Mouse (Mus musculus): ENCODE measurements at regions not wholly inside any gene's neighbourhood (a gene's known extent, or its start where the extent isn't known, plus 50 kb on each side); places are given as distances from the start of the nearest gene placed in this dataset.

GRCm38 (mm10) chr3:143542811-143543210 is 661.0 kb upstream of the Pkn2 start:
- no peak for TF ChIP-seq CTCF (IDR thresholded peaks at IDR 0.05)
- TF ChIP-seq EP300 (IDR thresholded peaks at IDR 0.05) = no peak

Measured in lung, postnatal 0 days (tissue).